Mouse (Mus musculus) stomach, embryonic 15.5 days (tissue): ENCODE results near the gene Hjurp. TPM values are rescaled to one million over a fixed set of nuclear protein-coding genes. Genes with fewer than 3 reads are reported as not detected.

ENCODE experiments used
- ATAC-seq: fragments of 200-750 bp; cut with Nextera tagmentation; 2 replicates; pipeline ENCODE4 v1.8.0; 2017; ENCODE audit warnings: low read depth, moderate number of reproducible peaks, moderate TSS enrichment; ENCODE audit not compliant: insufficient read depth, low FRiP score
- H3K27ac ChIP-seq: fragments of 300-500 bp; sonication (generic); 2 replicates; pipeline ENCODE4 v1.5.1; 2015; ENCODE audit warnings: mild to moderate bottlenecking, inconsistent platforms
- H3K27me3 ChIP-seq: fragments of 300-500 bp; sonication (generic); replicated peaks from 2 replicates; pipeline ENCODE4 v1.6.1; 2015; ENCODE audit warnings: inconsistent platforms
- H3K36me3 ChIP-seq: fragments of 300-500 bp; sonication (generic); 2 replicates; pipeline ENCODE4 v1.6.1; 2015; ENCODE audit warnings: inconsistent platforms
- H3K4me1 ChIP-seq: fragments of 300-500 bp; sonication (generic); 2 replicates; pipeline ENCODE4 v1.6.1; 2015; ENCODE audit warnings: inconsistent platforms
- H3K4me2 ChIP-seq: fragments of 300-500 bp; sonication (generic); 2 replicates; pipeline ENCODE4 v1.6.1; 2015; ENCODE audit warnings: mild to moderate bottlenecking, inconsistent platforms
- H3K4me3 ChIP-seq: fragments of 300-500 bp; sonication (generic); replicated peaks from 2 replicates; pipeline ENCODE4 v1.5.1; 2015; ENCODE audit warnings: inconsistent platforms
- H3K9ac ChIP-seq: fragments of 300-500 bp; sonication (generic); 2 replicates; pipeline ENCODE4 v1.6.1; 2015; ENCODE audit warnings: inconsistent platforms
- H3K9me3 ChIP-seq: fragments of 300-500 bp; sonication (generic); 2 replicates; pipeline ENCODE4 v1.6.1; 2016; ENCODE audit warnings: inconsistent platforms
- WGBS: fragments of 180-500 bp; shearing (Covaris S2); methylation state at CpG from one replicate; pipeline ENCODE4 v1.1.7; 2015; 5-methylcytosine and 5-hydroxymethylcytosine counted together
- polyA plus RNA-seq: library from polyadenylated mRNA; unstranded; fragments of >200 nt; fragmentation: Nextera tagmentation; extraction: Ambion mirVana; gene quantifications from 2 replicates; pipeline ENCODE4 v1.2.1, GENCODE M21; 2015

Hjurp gene
- polyA plus RNA-seq, 1 experiment from 2014 or later = 162 TPM

- no peaks in the 10 kb centered on the region for H3K36me3 ChIP-seq
- no peak overlapping the region for H3K9ac ChIP-seq
- H3K27ac ChIP-seq = no peak overlapping the region
- ATAC-seq = no peak
- H3K4me2 ChIP-seq = no peak overlapping the region
- H3K9me3 ChIP-seq = peaks cover 15% of the 10 kb centered on the region; the same call in 1 of the 2 replicates
- H3K4me1 ChIP-seq = no peaks in the 10 kb centered on the region
- no peaks in the 10 kb centered on the region for H3K27me3 ChIP-seq
- 77% methylated on average over 6 of the region's 6 CpGs for WGBS
- H3K4me3 ChIP-seq = no peak overlapping the region
Observed at GRCm38 (mm10) chr1:88245881-88246280, 31.6 kb downstream of the Hjurp start.

DNA sequence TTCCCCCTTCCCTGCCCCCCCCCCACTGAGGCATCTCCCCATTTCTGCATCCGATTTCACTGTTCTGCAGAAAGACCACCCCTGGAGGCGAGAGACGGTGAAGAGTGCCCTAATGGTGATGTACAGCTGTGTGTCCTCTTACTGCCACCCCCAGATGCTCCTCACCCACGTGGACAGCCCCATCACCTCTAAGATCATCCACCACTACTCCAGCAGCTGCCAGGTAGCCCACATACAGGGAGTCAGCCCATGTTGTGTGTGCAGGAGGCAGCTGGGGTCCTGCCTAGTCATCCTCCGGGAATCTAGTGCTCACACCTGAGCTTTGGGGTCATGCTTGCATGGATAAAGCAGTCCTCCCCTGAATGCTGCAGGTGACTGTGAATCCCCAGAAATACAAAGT lies 33.6 kb downstream of the Hjurp start:
- no peaks in the 10 kb centered on the region for H3K36me3 ChIP-seq
- H3K4me3 ChIP-seq = no peak overlapping the region
- H3K9me3 ChIP-seq = peaks cover 15% of the 10 kb centered on the region
- no peak for ATAC-seq
- H3K9ac ChIP-seq = no peak overlapping the region
- no peaks in the 10 kb centered on the region for H3K27me3 ChIP-seq
- no peaks in the 10 kb centered on the region for H3K4me1 ChIP-seq
- no peak overlapping the region for H3K4me2 ChIP-seq
- H3K27ac ChIP-seq = no peak overlapping the region
- 61% methylated on average over 5 of the region's 5 CpGs for WGBS

- Histone ChIP-seq H3K27me3 (no peaks in the 10 kb centered on the region), H3K9me3 (peaks cover 28% of the 10 kb centered on the region; the same call in 1 of the 2 replicates), H3K9ac (no peak overlapping the region), H3K4me1 (no peaks in the 10 kb centered on the region), H3K27ac (no peak overlapping the region), H3K4me3 (no peak overlapping the region), H3K4me2 (no peak overlapping the region), H3K36me3 (no peaks in the 10 kb centered on the region)
- no peak for ATAC-seq
- WGBS = 71% methylated on average over 4 of the region's 4 CpGs
Observed at GRCm38 (mm10) chr1:88240579-88240978, 36.9 kb downstream of the Hjurp start.

DNA sequence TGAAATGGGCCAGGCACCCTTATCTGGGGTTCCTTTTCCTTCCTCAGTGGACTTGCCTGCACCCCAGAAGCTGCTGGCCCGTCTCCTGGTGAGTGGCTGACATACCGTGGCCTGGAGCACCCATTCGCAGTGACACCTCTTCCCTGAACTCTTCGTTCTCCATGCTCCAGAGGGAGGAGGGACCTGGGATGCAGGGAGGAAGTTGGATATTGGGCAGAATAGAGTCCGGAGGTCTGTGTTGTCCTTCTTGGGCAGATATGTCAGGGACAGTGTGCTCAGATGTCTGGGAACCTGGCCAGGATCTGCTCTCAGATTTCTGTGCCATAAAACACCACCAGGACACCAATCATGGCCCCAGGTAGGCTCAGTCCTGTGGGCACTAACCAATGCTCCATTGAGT lies 37.4 kb downstream of the Hjurp start:
- 72% methylated on average over 5 of the region's 5 CpGs for WGBS
- no peak overlapping the region for H3K27ac ChIP-seq
- no peaks in the 10 kb centered on the region for H3K27me3 ChIP-seq
- H3K36me3 ChIP-seq = no peaks in the 10 kb centered on the region
- no peaks in the 10 kb centered on the region for H3K4me1 ChIP-seq
- no peak overlapping the region for H3K4me3 ChIP-seq
- no peak overlapping the region for H3K4me2 ChIP-seq
- no peak overlapping the region for H3K9ac ChIP-seq
- peaks cover 29% of the 10 kb centered on the region; the same call in 1 of the 2 replicates for H3K9me3 ChIP-seq
- no peak for ATAC-seq

- H3K27me3 ChIP-seq = no peaks in the 10 kb centered on the region
- no peak for ATAC-seq
- no peak overlapping the region for H3K4me3 ChIP-seq
- no peak overlapping the region for H3K9ac ChIP-seq
- H3K27ac ChIP-seq = no peak overlapping the region
- H3K9me3 ChIP-seq = peaks cover 29% of the 10 kb centered on the region; the same call in 1 of the 2 replicates
- WGBS = 71% methylated on average over 6 of the region's 6 CpGs
- H3K4me2 ChIP-seq = no peak overlapping the region
- no peaks in the 10 kb centered on the region for H3K4me1 ChIP-seq
- H3K36me3 ChIP-seq = no peaks in the 10 kb centered on the region
Observed at GRCm38 (mm10) chr1:88238771-88239170, 38.7 kb downstream of the Hjurp start.

DNA sequence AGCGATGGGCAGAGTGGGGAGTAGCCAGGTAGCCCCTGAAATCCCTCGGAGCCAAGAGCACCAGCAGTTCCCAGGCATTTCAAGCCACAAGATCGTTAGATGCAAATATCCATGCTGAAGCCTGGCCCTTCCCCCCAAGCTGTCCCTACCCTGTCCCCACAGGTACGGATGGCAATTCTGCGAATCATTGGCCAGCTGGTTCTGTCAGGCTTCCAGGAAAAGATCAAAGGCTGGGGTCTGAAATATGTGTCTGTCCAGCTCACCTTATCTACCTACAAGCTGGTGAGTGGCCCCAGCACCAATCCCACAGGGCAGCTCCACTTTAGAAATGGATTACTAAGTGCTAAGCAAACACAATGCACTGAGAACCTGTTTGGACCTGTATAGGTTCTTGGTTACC lies 40.1 kb downstream of the Hjurp start:
- no peak overlapping the region for H3K27ac ChIP-seq
- no peaks in the 10 kb centered on the region for H3K36me3 ChIP-seq
- H3K27me3 ChIP-seq = no peaks in the 10 kb centered on the region
- H3K4me2 ChIP-seq = no peak overlapping the region
- H3K9ac ChIP-seq = no peak overlapping the region
- 74% methylated on average over 5 of the region's 5 CpGs for WGBS
- ATAC-seq = 0 out of 2 replicates have a peak, but pooled peaks have one; percentile 5
- H3K4me1 ChIP-seq = no peaks in the 10 kb centered on the region
- H3K4me3 ChIP-seq = no peak overlapping the region
- peaks cover 29% of the 10 kb centered on the region; the same call in 1 of the 2 replicates for H3K9me3 ChIP-seq

DNA sequence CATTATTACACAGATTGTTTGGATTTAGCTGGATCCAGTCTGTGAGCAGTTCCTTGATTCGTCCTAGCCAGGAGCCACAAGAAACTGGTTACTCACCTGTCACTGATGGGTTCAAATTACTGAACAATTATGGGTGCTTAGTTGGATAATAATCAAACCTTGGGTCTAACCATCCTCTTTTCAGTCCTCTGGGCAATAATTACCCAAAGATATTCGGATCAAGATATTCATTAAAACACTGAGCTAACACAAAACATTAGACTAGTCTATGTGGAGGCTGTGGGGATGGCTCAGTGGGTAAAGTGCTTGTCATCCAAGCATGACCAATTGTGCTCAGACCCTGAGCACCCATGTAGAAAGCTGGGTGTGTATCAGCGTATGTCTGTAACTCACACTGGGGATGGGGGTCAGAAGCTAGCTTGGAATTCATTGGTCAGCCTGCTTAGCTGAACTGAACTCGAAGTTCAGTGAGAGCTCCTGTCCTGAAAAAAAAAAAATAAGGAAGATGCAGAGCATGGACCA lies 41.5 kb downstream of the Hjurp start:
- Histone ChIP-seq H3K4me2 (no peak overlapping the region), H3K27me3 (no peaks in the 10 kb centered on the region), H3K4me1 (no peaks in the 10 kb centered on the region), H3K9me3 (peaks cover 29% of the 10 kb centered on the region; the same call in 1 of the 2 replicates), H3K36me3 (no peaks in the 10 kb centered on the region), H3K9ac (no peak overlapping the region), H3K4me3 (no peak overlapping the region), H3K27ac (no peak overlapping the region)
- 54% methylated on average over 4 of the region's 4 CpGs for WGBS
- no peak for ATAC-seq

- H3K27ac ChIP-seq = no peak overlapping the region
- WGBS = 61% methylated on average over 11 of the region's 11 CpGs
- no peaks in the 10 kb centered on the region for H3K36me3 ChIP-seq
- peak; percentile 3; the same call in 1 of the 2 replicates for ATAC-seq
- H3K27me3 ChIP-seq = no peaks in the 10 kb centered on the region
- H3K9me3 ChIP-seq = peaks cover 28% of the 10 kb centered on the region; the same call in 1 of the 2 replicates
- no peak overlapping the region for H3K9ac ChIP-seq
- no peak overlapping the region for H3K4me2 ChIP-seq
- H3K4me1 ChIP-seq = no peaks in the 10 kb centered on the region
- no peak overlapping the region for H3K4me3 ChIP-seq
Observed at GRCm38 (mm10) chr1:88235046-88235893, 42.2 kb downstream of the Hjurp start.

DNA sequence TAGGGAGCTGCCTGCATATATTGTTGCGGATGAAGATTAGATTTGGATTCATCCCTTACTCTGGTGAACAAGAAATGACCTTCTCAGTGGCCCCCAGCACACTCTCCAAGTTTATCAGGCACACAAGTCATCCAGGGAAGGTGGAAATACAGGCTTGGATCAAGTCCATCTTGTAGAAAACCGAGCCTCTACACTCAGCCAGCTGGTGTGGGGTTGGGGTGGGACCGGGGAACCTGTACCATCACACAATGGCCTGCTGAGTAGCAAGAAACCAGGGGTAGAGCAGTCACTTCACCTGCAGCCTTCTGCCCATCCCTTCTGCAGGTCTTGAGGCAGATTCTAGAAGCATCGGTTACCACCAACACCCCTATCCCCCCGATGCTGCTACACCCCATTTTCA lies 42.8 kb downstream of the Hjurp start:
- Histone ChIP-seq H3K9ac (no peak overlapping the region), H3K27me3 (no peaks in the 10 kb centered on the region), H3K9me3 (peaks cover 23% of the 10 kb centered on the region; the same call in 1 of the 2 replicates), H3K4me1 (no peaks in the 10 kb centered on the region), H3K27ac (no peak overlapping the region), H3K36me3 (no peaks in the 10 kb centered on the region), H3K4me3 (no peak overlapping the region), H3K4me2 (no peak overlapping the region)
- 42% methylated on average over 5 of the region's 5 CpGs for WGBS
- ATAC-seq = no peak

DNA sequence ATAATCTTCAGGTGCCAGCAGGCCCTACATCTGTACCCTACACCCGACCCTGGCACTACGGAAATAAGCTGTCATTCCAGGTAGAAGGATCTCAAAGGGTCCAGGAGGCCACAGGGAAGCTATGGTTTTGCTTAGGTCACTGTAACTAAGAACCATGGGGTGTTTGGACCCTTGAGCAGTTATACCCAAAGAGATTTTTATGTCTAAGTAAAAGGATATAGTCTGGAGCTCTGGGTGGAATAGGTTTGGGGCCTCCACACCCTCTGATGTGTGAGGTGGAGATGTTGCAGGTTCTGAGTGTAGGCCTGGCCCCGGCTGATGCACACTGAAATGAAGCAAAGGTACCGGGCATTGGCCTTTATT lies 43.2 kb downstream of the Hjurp start:
- Histone ChIP-seq H3K4me1 (no peaks in the 10 kb centered on the region), H3K27ac (no peak overlapping the region), H3K36me3 (no peaks in the 10 kb centered on the region), H3K4me3 (no peak overlapping the region), H3K27me3 (no peaks in the 10 kb centered on the region), H3K4me2 (no peak overlapping the region), H3K9ac (no peak overlapping the region), H3K9me3 (peaks cover 23% of the 10 kb centered on the region; the same call in 1 of the 2 replicates)
- no peak for ATAC-seq
- WGBS = 64% methylated on average over 4 of the region's 4 CpGs

DNA sequence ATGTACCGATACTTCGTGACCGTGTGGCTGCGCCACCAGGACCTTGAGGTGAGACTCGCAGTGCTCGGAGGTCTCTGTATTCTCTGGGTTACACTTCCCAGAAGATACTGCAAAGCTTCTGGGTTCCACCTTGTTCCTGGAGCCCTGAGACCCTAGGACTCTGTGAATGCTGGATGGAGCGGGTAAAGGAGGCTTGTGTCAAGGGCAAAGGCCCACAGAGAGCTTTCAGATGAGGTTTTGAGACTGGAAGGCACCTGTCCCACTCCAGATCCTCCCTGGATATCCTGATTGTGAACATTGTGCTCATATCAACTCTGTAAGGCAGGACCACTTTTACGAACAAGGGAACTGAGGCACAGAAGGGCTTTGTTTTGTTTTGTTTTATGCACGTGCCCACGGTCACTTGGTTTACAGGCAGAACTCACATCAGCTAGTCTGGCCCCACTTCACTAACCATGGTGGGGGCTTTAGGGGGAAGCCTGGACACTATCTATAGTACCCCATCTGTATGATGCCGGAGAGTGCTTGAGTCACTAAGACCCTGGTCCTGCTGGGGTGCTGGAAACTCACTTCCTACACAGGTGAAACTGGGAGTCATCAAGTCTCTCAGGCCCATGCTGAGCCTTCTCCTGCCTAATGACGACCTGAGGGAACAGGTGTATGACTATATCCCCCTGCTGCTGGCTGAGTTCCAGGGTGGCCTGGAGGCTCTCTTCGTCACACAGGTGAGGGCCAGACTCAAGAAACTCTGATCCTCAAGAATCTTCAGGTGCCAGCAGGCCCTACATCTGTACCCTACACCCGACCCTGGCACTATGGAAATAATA lies 43.8 kb downstream of the Hjurp start:
- H3K4me2 ChIP-seq = no peak overlapping the region
- H3K36me3 ChIP-seq = no peaks in the 10 kb centered on the region
- H3K27me3 ChIP-seq = no peaks in the 10 kb centered on the region
- H3K9ac ChIP-seq = no peak overlapping the region
- H3K4me3 ChIP-seq = no peak overlapping the region
- no peak overlapping the region for H3K27ac ChIP-seq
- H3K9me3 ChIP-seq = peaks cover 18% of the 10 kb centered on the region; the same call in 1 of the 2 replicates
- whole genome bisulfite sequencing = 66% methylated on average over 14 of the region's 14 CpGs
- H3K4me1 ChIP-seq = no peaks in the 10 kb centered on the region
- no peak for ATAC-seq
